11 mouse cellular contexts compared by ENCODE assay signal in the genomic region with DNA sequence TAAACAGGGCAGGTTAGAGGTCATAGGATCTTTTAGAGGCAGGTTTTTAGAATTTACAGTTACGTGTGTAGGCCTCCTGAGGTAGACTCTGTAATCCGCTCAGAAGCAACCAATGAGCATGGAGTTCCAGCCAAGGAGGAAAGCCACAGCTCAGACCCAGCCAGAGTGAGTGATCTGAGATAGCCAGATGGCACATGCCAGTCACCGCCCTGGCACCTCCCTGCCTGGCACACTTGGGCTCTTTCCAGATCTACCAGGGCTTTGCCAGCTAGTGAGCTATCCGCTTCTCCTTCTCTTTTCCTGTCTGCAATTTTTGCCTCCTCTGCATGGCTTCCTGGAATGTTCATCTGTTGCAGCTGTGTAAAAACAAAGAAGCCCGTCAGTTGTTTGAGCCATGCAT.
DNase-seq lines count a peak whose midpoint lies in the region; TF ChIP-seq lines count a peak whose summit lies in the region.
"Had no signal": no experiment of that assay in that cellular context is flagged by ENCODE, and none has a peak within 500 bp of the region (broad histone marks: within the 10 kb centered on the region; RNA-seq: fewer than 3 reads in every experiment).

No protein-coding gene starts in this region.

- peak; percentile 9 to 11 for DNase-seq in heart, postnatal 36 days
- DNase-seq in heart, postnatal 10 days = no peak
- peak; percentile 69 for DNase-seq in brain, embryonic 14.5 days (ENCODE audit: low read depth)
- peak; percentile 87 for DNase-seq in cerebellum, postnatal 14 days
- peak; percentile 59 to 69 for DNase-seq in layer of hippocampus, adult 2 months (ENCODE audit: low spot score in 2 of 2)
- DNase-seq in urinary bladder, postnatal 36 days (ENCODE audit: low spot score in 2 of 2) = no peak
- DNase-seq in ovary, adult 18-20 months (ENCODE audit: low spot score) = no peak
- no peak for DNase-seq in kidney, adult 9 months

- no peak for TF ChIP-seq CTCF in brain, embryonic 14.5 days (IDR thresholded peaks at IDR 0.05; ENCODE audit: borderline replicate concordance, extremely low read depth, insufficient read depth, insufficient read length)
- TF ChIP-seq CTCF in layer of hippocampus, adult 2 months (conservative IDR thresholded peaks at IDR 0.05) = no peak

- intact Hi-C loops in heart, postnatal 36 days (cut with DNase I) = no loop called here
- intact Hi-C loops in heart, postnatal 10 days (cut with DNase I) = no loop called here

- H3K4me3 ChIP-seq in layer of hippocampus, adult 2 months = no peak overlapping the region
- H3K4me3 ChIP-seq: intestine, embryonic 15.5 days; limb, embryonic 13.5 days had no signal

- peak overlapping the region; percentile 10; the same call in 1 of the 2 replicates for H3K27ac ChIP-seq in layer of hippocampus, adult 2 months
- H3K27ac ChIP-seq: intestine, embryonic 15.5 days; limb, embryonic 13.5 days; stomach, postnatal 0 days had no signal

- TF ChIP-seq POLR2A in brain, embryonic 14.5 days (IDR thresholded peaks at IDR 0.05; ENCODE audit: borderline replicate concordance, extremely low read depth, insufficient read depth, insufficient read length, poor library complexity, severe bottlenecking) = no peak

Comparison
In these comparisons a context has a peak if more than half of its experiments do, and no peak if none do; other contexts are left out.
1. DNase-seq: peak in heart, postnatal 36 days (2 of 2), brain, embryonic 14.5 days (single experiment), cerebellum, postnatal 14 days (2 of 2) and layer of hippocampus, adult 2 months (2 of 2); none in heart, postnatal 10 days (0 of 2), urinary bladder, postnatal 36 days (0 of 2), ovary, adult 18-20 months (single experiment) and kidney, adult 9 months (single experiment).